In genomic region chr5:9056020-9056660, GRCm38 (mm10) we compare ENCODE assay signal across 7 mouse cellular contexts. TPM values are rescaled to one million over a fixed set of nuclear protein-coding genes. Genes with fewer than 3 reads are reported as not detected.
DNase-seq lines count a peak whose midpoint lies in the region; ATAC-seq and TF ChIP-seq lines count a peak whose summit lies in the region.

No protein-coding gene starts in this region.

- H3K9me3 ChIP-seq in MEL (replicated peaks; ENCODE audit: insufficient read depth, low read length): no peaks in the 10 kb centered on the region
- H3K9me3 ChIP-seq in hindbrain, postnatal 0 days (ENCODE audit: low read length): no peaks in the 10 kb centered on the region

- no peaks in the 10 kb centered on the region for H3K79me2 ChIP-seq in MEL (ENCODE audit: control insufficient read depth, insufficient read depth, low read length, poor library complexity)

- peak; percentile 56 to 86 (median 83) for TF ChIP-seq CTCF in MEL (IDR thresholded peaks at IDR 0.05 in 2 of 3, conservative IDR thresholded peaks at IDR 0.05 in 1 of 3; ENCODE audit: control insufficient read depth in 1 of 3, insufficient read depth in 1 of 3, low read depth in 2 of 3, low read length in 3 of 3, poor library complexity in 1 of 3, severe bottlenecking in 1 of 3)
- TF ChIP-seq CTCF in hindbrain, postnatal 0 days (IDR thresholded peaks at IDR 0.05; ENCODE audit: low read depth): peak; percentile 89

- 21% methylated on average over 3 of the region's 3 CpGs for WGBS in hindbrain, postnatal 0 days

- no peaks in the 10 kb centered on the region for H3K4me1 ChIP-seq in MEL (ENCODE audit: control insufficient read depth in 1 of 2, insufficient read depth in 2 of 2, low read length in 2 of 2)
- no peaks in the 10 kb centered on the region for H3K4me1 ChIP-seq in hindbrain, postnatal 0 days (ENCODE audit: insufficient read depth, low read length)

- peak; percentile 87 for TF ChIP-seq RAD21 in MEL (IDR thresholded peaks at IDR 0.05; ENCODE audit: low read depth, low read length)

- H3K27me3 ChIP-seq in MEL (ENCODE audit: control insufficient read depth in 1 of 2, insufficient read depth in 2 of 2, low read length in 2 of 2): no peaks in the 10 kb centered on the region; a peak in 2 of 4 replicates
- no peaks in the 10 kb centered on the region for H3K27me3 ChIP-seq in hindbrain, postnatal 0 days (ENCODE audit: insufficient read depth, low read length)

- H3K9ac ChIP-seq in MEL (ENCODE audit: control insufficient read depth, low read depth, low read length, poor library complexity, severe bottlenecking): no peak overlapping the region
- no peak overlapping the region for H3K9ac ChIP-seq in hindbrain, postnatal 0 days (replicated peaks; ENCODE audit: low read length)

- H3K4me2 ChIP-seq in hindbrain, postnatal 0 days (ENCODE audit: low read depth, low read length): no peak overlapping the region

- H3K36me3 ChIP-seq in MEL (ENCODE audit: control insufficient read depth in 1 of 2, insufficient read depth in 2 of 2, low read length in 2 of 2): no peaks in the 10 kb centered on the region
- no peaks in the 10 kb centered on the region for H3K36me3 ChIP-seq in hindbrain, postnatal 0 days (ENCODE audit: insufficient read depth, low read length)

- peak; percentile 75 for DNase-seq in MEL (ENCODE audit: low read depth, low spot score)
- peak; percentile 89 for DNase-seq in brain, adult 2 months (ENCODE audit: low read depth, low spot score)
- DNase-seq in hindbrain, postnatal 0 days (ENCODE audit: low spot score): peak; percentile 90
- peak; percentile 38 to 75 for DNase-seq in layer of hippocampus, postnatal 25 days (ENCODE audit: extremely low spot score in 1 of 2, low spot score in 1 of 2)
- DNase-seq in right cerebral cortex, postnatal 4 days: peak; percentile 66

- no peak for TF ChIP-seq POLR2A in MEL (IDR thresholded peaks at IDR 0.05; ENCODE audit: control insufficient read depth in 1 of 2, insufficient read depth in 1 of 2, low read depth in 1 of 2, low read length in 2 of 2, poor library complexity in 1 of 2)

- peak; percentile 72; the same call in 1 of the 2 replicates for ATAC-seq in erythroblast, adult 5-6 weeks (replicated peaks; ENCODE audit: low FRiP score, poor library complexity, severe bottlenecking)
- ATAC-seq in hindbrain, postnatal 0 days: peak; percentile 74
- ATAC-seq in megakaryocyte-erythroid progenitor cell, adult 5-6 weeks (replicated peaks; ENCODE audit: low FRiP score, low TSS enrichment, poor library complexity, severe bottlenecking): peak; percentile 84

- no peak overlapping the region for H3K4me3 ChIP-seq in MEL (ENCODE audit: control insufficient read depth in 1 of 2, insufficient read depth in 1 of 2, low read depth in 2 of 2, low read length in 2 of 2)
- no peak overlapping the region for H3K4me3 ChIP-seq in hindbrain, postnatal 0 days (ENCODE audit: low read length)

- TF ChIP-seq EP300 in MEL (IDR thresholded peaks at IDR 0.05; ENCODE audit: low read depth in 1 of 2, low read length in 2 of 2): no peak

- H3K27ac ChIP-seq in MEL (ENCODE audit: control insufficient read depth, low read depth, low read length): no peak overlapping the region
- H3K27ac ChIP-seq in hindbrain, postnatal 0 days: no peak overlapping the region

TF ChIP-seq in MEL, 35 proteins besides CTCF, POLR2A, EP300 and RAD21:
- TF ChIP-seq TAL1 (IDR thresholded peaks at IDR 0.05; ENCODE audit: low read length) (no peak), ZC3H11A (IDR thresholded peaks at IDR 0.05; ENCODE audit: low read depth, low read length) (peak; percentile 86), GABPA (IDR thresholded peaks at IDR 0.05; ENCODE audit: low read depth, low read length) (no peak), SMC3 (IDR thresholded peaks at IDR 0.05; ENCODE audit: low read depth, low read length) (peak; percentile 95), ZNF384 (IDR thresholded peaks at IDR 0.05; ENCODE audit: low read depth, low read length) (peak; percentile 94)

RNA-seq across cellular contexts. Expression of gene Tmem243, which starts 44.3 kb away (rescaled TPM):
- 3.5 and 5.1 TPM in 2 replicates for total RNA-seq in MEL (2012; rRNA removed)
- polyA plus RNA-seq in MEL (2012; ENCODE audit: insufficient read depth in 1 of 2, insufficient read length in 2 of 2, low read depth in 1 of 2, low replicate concordance in 2 of 2, missing spikeins in 1 of 2): 10 to 100 TPM in 1 of 2 experiments, not detected in 1; 14.9 TPM
- total RNA-seq in erythroblast, adult 5-6 weeks (2015; ENCODE audit: low replicate concordance): 5.8 and 9.6 TPM in 2 replicates
- total RNA-seq in erythroblast, adult 5-6 weeks (2017; ENCODE audit: low replicate concordance): 4.3 and 5.0 TPM in 2 replicates
- total RNA-seq in hindbrain, postnatal 0 days (2014; rRNA removed): 5.3 and 6.2 TPM in 2 replicates
- 14.9 and 15.7 TPM in 2 replicates for polyA plus RNA-seq in hindbrain, postnatal 0 days (2015; fragmentation: Nextera tagmentation; extraction: Ambion mirVana)
- 10 to 100 TPM in 1 of 2 experiments, 1 to 10 TPM in 1; 8.8 to 10.2 TPM for total RNA-seq in layer of hippocampus, postnatal 25 days (2021)
- total RNA-seq in megakaryocyte-erythroid progenitor cell, adult 5-6 weeks (2014; fragmentation: Nextera tagmentation): 4.3 and 6.9 TPM in 2 replicates
- total RNA-seq in megakaryocyte-erythroid progenitor cell, adult 5-6 weeks (2017): 2.2 and 11.5 TPM in 2 replicates

RNA-seq across cellular contexts. Expression of gene Crot, which starts 59.0 kb away (rescaled TPM):
- total RNA-seq in MEL (2012; rRNA removed): 9.4 and 10.1 TPM in 2 replicates
- 100 to 1,000 TPM in 1 of 2 experiments, 1 to 10 TPM in 1; 9.8 to 148 TPM for polyA plus RNA-seq in MEL (2012; ENCODE audit: insufficient read depth in 1 of 2, insufficient read length in 2 of 2, low read depth in 1 of 2, low replicate concordance in 2 of 2, missing spikeins in 1 of 2)
- 8.8 and 18.2 TPM in 2 replicates for total RNA-seq in erythroblast, adult 5-6 weeks (2015; ENCODE audit: low replicate concordance)
- 6.0 and 11.3 TPM in 2 replicates for total RNA-seq in erythroblast, adult 5-6 weeks (2017; ENCODE audit: low replicate concordance)
- 18.3 and 20.7 TPM in 2 replicates for total RNA-seq in hindbrain, postnatal 0 days (2014; rRNA removed)
- 26.0 and 30.3 TPM in 2 replicates for polyA plus RNA-seq in hindbrain, postnatal 0 days (2015; fragmentation: Nextera tagmentation; extraction: Ambion mirVana)
- total RNA-seq in layer of hippocampus, postnatal 25 days (2021): 10 to 100 TPM; 23.8 to 25.2 TPM
- 18.4 and 19.0 TPM in 2 replicates for total RNA-seq in megakaryocyte-erythroid progenitor cell, adult 5-6 weeks (2014; fragmentation: Nextera tagmentation)
- 24.8 and 39.9 TPM in 2 replicates for total RNA-seq in megakaryocyte-erythroid progenitor cell, adult 5-6 weeks (2017)
